Mouse (Mus musculus) lung, adult 2 months (tissue): ENCODE measurements around the gene Ybx2. TPM values are rescaled to one million over a fixed set of nuclear protein-coding genes. Genes with fewer than 3 reads are reported as not detected.
A peak's percentile ranks its signal among the peaks of the same experiment; 100 is the strongest.
"Not testable (repeated sequence)": the region's sequence is repeated elsewhere in the genome, so short reads cannot be mapped to it uniquely, and the experiment has no call there.

ENCODE experiments used
- DNase-seq: peaks from one replicate; pipeline ENCODE4 v3.0.0; 2022
- H3K4me1 ChIP-seq: fragments of 200-500 bp; 2 replicates; pipeline ENCODE4 v1.6.1; 2011; ENCODE audit warnings: low read length; ENCODE audit not compliant: control insufficient read depth, insufficient read depth
- H3K4me3 ChIP-seq: fragments of 200-500 bp; replicated peaks from 2 replicates; pipeline ENCODE3; 2011; ENCODE audit warnings: low read depth, mild to moderate bottlenecking, control low read depth, low read length; ENCODE audit errors: extremely low read depth
- CTCF ChIP-seq: fragments of 200-500 bp; IDR thresholded peaks from 2 replicates; pipeline ENCODE4 v1.5.1; 2011; ENCODE audit warnings: mild to moderate bottlenecking, low read length, control low read depth; ENCODE audit not compliant: insufficient read depth
- POLR2A ChIP-seq: fragments of 200-500 bp; IDR thresholded peaks from 2 replicates; pipeline ENCODE4 v1.6.1; 2011; ENCODE audit warnings: low read depth, mild to moderate bottlenecking, control low read depth, low read length, borderline replicate concordance; ENCODE audit errors: extremely low read depth
- WGBS: fragments of 180-500 bp; shearing (Covaris S2); methylation state at CpG from one replicate; pipeline ENCODE4 v1.1.7; 2018; 5-methylcytosine and 5-hydroxymethylcytosine counted together
- polyA plus RNA-seq: library from polyadenylated mRNA; depleted of rRNA; stranded (reverse); fragments of >200 nt; gene quantifications from 2 replicates; pipeline ENCODE4 v1.2.3, GENCODE M21; 2012

Gene Ybx2
- polyA plus RNA-seq, 1 experiment = 4.6 TPM

DNA sequence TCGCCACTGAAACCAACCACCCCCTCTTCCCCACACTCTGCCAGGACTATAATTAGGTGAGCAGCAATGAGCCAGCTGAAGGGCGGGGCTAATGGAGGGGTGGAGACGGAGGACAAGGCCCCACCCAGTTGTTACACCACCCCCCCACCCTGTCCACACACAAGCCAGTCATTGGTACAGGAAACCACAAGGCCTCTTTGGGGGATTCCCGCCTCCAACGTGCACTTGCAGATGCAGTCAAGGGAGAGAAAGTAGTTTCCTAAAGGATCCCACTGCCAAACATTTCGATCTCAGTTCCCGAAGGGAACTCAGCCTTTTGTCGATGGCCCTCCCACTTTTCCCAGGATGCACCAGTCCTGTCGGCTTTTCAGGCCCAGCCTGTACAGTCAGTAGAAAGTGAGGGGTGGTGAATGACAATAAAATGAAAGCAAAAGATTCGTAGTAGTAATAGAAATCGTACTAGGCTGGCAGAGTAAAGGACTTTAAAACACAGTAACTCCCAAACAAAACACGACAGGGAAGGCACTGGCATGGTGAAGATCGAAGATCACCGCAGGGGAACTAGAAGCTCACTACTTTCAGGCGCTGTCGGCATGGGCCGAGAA, 15.8 kb upstream of the Ybx2 start:
- peak; percentile 82 for DNase-seq
- TF ChIP-seq CTCF (no peak), POLR2A (no peak)
- WGBS = under 1% methylated on average over 17 of the region's 17 CpGs
- Histone ChIP-seq H3K4me3 (peak overlapping the region; percentile 92), H3K4me1 (peaks cover 13% of the 10 kb centered on the region)

DNA sequence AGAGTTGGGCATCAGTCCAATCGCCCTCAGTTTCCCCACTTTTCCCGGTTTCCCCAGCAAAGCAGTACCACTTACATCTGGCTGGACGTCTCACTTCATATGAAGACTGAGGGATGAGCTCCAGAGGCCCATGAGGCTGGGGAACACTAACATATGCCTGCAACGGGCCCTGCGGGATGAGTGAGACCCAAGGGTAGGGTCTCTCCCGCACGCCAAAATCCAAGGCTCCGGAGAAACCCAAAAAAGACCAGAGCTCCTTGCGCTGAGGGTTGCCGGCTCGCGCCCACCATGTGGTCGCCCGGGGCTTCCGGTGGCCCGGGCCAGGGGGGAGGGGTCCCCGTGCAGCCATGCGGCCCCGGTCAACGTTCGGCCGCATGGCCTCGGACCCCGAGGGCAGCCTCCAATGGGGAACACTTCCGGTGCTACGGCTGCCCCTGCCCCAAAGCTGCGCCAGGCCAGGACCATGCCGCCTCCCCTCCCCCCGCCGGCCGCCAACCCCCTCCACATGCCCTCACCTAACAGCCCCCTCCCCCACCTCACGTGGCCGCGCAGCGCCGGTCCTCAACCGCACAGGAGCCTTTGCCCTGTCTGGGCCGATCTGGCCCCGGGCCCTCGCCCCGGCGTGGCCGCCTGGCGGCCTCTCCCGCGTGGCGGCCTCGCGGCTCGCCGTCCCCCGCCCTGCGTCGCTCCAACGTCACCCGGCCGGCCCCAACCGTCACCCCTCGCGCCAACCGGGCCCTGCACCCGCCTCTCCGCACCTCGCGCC, 15.1 kb upstream of the Ybx2 start:
- TF ChIP-seq POLR2A (no peak), CTCF (no peak)
- H3K4me1 ChIP-seq = peaks cover 8% of the 10 kb centered on the region
- H3K4me3 ChIP-seq = peak overlapping the region; percentile 92
- peak; percentile 52 for DNase-seq
- WGBS = under 1% methylated on average over 62 of the region's 65 CpGs

DNA sequence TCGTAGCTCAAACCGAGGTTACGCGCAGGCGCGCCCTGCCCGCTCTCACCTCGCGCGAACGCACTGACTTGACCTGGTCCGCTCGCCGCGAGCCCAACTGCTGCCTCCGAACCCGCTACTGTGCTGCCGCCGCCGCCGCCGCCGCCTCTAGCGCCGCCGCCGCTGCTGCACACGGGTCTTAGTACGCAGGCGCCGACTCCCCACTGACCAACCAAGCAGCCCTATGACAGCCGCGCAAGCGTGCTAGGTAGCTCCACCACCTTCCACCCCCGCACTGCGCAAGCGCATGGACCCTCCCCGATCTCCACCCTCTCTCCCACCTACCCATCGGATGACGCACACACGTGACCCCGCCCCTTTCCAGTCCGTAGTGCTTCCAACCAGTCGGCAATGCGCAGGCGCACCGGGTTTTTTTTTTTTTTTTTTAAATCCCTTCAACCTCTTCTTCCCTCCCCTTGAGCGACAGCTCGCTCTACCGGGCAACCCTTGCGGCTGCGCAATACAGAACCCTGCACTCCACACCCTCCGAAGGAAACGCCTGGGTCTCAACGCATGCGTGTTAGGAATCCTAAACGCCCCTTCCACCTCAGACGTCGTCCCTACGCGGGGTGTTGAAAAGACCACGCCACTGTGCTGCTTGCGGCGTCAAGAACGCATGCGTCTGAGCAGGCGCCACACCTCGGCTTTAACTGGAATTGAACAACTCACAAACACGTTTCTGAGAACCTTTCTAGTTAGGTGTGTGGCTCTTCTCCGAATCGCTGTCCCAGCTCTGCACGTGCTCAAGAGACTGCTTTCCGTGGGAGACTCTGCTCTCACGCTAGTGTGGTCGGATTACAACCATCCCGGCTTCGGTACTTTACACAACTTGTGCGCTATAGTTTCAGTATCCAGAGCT, 14.2 kb upstream of the Ybx2 start, which contains the start of gene Eif5a:
Eif5a (minus strand) TSS at position 845 of the 898 bp plus-strand sequence.
- H3K4me1 ChIP-seq = peaks cover 4% of the 10 kb centered on the region
- peak; percentile 100 for DNase-seq
- TF ChIP-seq POLR2A (peak; percentile 98), CTCF (peak; percentile 60)
- peak within 1 kb of the TSS; percentile 98 for H3K4me3 ChIP-seq
- under 1% methylated on average over 78 of the region's 78 CpGs for WGBS

DNA sequence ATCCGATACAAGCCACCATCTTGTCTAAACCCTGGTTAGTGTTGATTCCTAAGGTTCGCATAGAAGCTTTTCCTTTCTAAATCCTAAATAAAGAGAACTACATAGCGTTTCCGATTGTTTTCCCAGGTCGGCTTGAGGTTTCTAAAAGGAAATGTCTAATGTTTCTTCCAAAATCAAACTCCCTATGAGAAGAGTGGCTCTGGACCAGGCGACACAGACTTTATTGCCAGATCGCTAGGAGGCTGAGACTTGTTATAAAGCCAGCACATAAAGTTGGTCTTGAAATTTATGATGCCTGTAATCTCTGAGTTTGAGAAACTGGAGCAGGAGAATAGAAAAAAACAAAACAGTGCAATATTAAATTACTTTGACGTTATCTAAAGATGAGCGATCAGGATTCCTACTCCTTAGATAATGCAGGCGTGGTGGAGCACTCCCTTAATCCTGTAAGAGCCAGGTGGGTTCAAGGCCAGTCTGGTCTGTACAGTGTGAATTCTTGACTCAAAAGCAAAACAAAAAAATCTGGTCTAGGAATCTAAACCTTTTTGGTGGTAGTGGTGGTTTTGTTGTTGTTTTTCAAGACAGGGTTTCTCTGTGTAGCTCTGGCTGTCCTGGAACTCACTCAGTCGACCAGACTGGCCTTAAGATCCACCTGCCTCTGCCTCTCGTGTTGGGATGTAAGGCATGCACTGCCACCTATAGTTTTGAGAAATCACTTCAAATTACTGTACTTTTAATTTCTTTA, 13.4 kb upstream of the Ybx2 start:
- 3% methylated on average over 12 of the region's 12 CpGs for WGBS
- DNase-seq = no peak
- Histone ChIP-seq H3K4me3 (peak overlapping the region; percentile 98), H3K4me1 (peaks cover 4% of the 10 kb centered on the region)
- no peak for TF ChIP-seq CTCF
- TF ChIP-seq POLR2A = no peak

DNA sequence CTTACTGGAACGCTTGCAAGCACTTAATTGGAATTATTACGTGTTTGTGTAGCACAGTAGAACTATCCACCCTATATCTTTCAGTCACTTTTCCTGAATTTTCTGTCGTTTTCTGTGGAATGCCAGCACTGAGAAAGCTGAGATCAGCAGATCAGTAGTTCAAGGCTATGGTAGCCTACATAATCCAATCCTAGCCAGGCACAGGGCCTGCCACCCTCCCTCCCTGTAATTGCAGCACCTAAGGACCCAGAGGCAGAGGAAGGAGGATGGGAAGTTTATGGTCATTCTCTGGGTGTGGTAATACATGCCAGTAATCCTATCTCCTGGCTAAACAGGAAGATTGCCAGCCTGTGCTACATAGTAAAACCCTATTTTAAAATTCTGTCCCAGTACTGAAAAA, 12.8 kb upstream of the Ybx2 start:
- WGBS = 60% methylated on average over 3 of the region's 3 CpGs
- no peak for DNase-seq
- Histone ChIP-seq H3K4me3 (no peak overlapping the region), H3K4me1 (peaks cover 4% of the 10 kb centered on the region)
- TF ChIP-seq CTCF = no peak

DNA sequence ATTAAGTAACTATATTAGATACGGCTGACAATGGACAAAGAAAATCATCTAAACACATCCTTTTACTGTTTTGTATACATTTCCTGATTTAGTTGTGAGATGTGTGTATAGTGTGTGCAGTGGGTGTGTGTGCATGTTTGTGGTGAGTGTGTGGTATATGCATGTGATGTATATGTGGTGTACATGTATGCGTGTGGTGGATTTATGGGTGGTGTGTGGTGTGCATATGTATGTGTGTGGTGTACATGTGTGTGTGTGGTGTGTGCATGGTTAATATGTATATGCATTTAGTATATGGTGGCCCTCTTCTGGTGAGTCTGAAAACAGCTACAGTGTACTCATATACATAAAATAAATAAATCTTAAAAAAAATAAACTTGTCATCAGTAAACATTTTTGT, 8.1 kb upstream of the Ybx2 start:
- Histone ChIP-seq H3K4me3 (no peak overlapping the region), H3K4me1 (no peaks in the 10 kb centered on the region)
- TF ChIP-seq CTCF (no peak), POLR2A (no peak)
- no peak for DNase-seq
- 95% methylated on average over 2 of the region's 2 CpGs for WGBS

DNA sequence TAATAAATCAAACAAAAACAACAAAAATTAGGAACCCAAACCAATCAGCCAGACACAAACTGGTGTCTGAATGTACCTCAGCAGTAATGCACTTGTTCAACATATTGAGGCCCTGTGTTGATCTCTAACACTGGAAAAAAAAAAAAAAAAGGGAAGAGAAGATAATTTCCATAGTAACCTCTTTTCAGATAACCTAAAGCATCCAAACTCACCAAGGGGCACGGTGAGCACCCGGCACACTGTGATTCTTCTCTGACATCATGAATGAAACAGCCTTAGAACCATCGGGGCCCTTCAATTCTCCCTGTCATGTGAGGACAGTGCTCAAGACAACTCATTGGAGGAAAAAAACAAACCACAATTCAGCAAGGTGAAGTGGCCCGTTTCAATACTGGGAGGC, 5.9 kb upstream of the Ybx2 start:
- TF ChIP-seq CTCF = no peak

DNA sequence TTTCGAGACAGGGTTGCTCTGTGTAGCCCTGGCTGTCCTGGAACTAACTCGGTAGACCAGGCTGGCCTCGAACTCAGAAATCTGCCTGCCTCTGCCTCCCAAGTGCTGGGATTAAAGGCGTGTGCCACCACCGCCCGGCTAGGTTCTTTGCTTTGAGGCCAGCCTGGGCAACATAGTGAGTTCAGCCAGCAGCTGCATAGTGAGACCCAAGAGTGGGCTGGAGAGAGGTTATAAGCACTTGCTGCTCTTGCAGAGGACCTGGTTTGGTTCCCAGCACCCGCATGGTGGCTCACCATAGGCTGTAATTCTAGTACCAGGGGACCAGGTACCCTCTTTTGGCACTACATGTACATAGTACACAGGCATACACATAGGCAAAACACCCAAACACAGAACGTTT, 5.4 kb upstream of the Ybx2 start:
- WGBS = 86% methylated on average over 8 of the region's 8 CpGs
- not testable (repeated sequence) for DNase-seq, H3K4me3 ChIP-seq, H3K4me1 ChIP-seq

More for the DNA sequence above, 5.9 kb upstream of the Ybx2 start:
- Histone ChIP-seq H3K4me1 (peaks cover 2% of the 10 kb centered on the region; the same call in 1 of the 2 replicates), H3K4me3 (no peak overlapping the region)
- WGBS = 29% methylated on average over 4 of the region's 4 CpGs
- DNase-seq = no peak

DNA sequence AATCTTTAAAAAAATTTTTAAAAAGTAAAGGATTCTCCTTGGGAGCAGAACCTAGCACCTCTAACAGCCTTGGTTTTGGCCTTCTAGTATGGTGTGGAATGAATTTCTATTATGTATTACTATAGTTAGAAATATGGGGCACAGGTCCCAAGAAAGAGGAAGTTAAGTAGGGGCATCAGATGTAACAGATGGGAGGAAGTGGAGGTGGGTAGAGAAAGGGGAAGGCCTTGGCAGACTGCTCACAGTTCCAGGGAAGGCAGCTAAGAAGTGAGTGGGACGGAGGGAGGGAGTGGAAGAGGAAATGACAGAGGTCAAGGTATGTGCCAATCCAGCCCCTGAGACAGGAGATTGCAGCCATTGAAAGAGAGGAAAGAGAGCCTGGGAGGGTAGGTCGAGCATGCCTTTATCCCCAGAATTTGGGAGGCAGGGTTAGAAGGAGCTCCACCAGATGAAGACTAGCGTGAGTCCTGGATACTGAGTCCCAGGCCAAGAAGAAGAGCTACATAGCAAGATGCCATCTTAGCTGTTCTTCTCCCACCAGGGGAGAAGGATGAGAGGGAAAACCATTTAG, 4.5 kb upstream of the Ybx2 start:
- WGBS = 64% methylated on average over 3 of the region's 3 CpGs
- TF ChIP-seq POLR2A (no peak), CTCF (no peak)
- Histone ChIP-seq H3K4me1 (peaks cover 4% of the 10 kb centered on the region), H3K4me3 (no peak overlapping the region)
- DNase-seq = no peak
